Mouse (Mus musculus) brain, embryonic 14.5 days (tissue): ENCODE measurements around the gene Alkbh4.

Experiments used
- CTCF ChIP-seq: fragments of 200-500 bp; IDR thresholded peaks from 2 replicates; pipeline ENCODE4 v1.5.1; 2012; ENCODE audit warnings: inconsistent platforms, mild to moderate bottlenecking, moderate library complexity, borderline replicate concordance; ENCODE audit not compliant: insufficient read depth, insufficient read length; ENCODE audit errors: extremely low read depth
- POLR2A ChIP-seq: fragments of 200-500 bp; IDR thresholded peaks from 2 replicates; pipeline ENCODE4 v1.6.1; 2012; ENCODE audit warnings: mild to moderate bottlenecking, inconsistent platforms, borderline replicate concordance; ENCODE audit not compliant: poor library complexity, insufficient read depth, insufficient read length, severe bottlenecking; ENCODE audit errors: extremely low read depth

DNA sequence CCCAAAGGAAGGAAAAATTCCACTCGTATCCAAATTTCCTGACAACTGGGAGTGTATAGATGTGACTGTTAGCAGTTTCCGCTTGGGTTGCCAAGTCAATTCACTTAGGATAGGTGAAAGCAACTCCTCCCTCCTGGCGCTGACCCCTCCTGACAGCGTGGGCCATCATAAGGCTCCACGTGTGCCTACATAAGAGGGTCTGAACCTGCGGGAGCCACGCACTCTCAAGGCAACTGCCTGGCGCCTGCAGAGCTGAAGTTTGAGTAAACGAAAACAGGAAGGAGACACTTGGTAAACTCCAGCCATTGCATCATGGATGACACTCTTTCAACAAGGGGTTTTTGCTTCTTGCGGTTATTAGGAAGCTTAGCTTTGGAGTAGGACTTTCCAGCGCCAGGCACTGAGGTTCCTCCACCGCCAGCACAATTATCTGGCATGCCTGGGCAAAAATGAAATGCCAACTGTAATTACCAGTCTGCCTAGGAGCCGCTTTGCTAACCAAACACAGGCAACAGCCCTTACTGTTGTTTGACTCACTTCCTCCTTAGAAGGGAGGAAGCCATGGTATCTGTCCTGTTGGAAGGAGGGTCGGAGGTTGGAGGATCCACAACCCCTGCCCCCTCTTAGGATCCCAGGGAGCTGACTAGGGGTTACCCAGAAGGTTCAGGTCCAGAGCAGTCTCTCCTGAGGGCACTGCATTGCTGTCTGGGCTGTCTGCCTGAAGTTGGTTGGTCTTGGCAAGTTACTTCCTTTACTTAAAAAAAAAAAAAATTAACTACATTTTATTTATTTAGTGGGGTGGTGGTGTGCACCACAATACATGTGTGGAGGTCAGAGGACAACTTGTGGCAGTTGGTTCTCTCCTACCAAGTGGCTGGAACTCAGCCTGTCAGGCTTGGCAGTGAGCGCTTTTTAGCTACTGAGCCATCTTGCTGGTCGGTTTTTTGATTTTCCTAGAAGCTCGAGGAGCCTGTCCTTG lies 35.7 kb downstream of the Alkbh4 start:
- TF ChIP-seq POLR2A (no peak), CTCF (no peak)
